Mouse (Mus musculus): ENCODE data around the gene Egln2. TPM values are rescaled to one million over a fixed set of nuclear protein-coding genes. Genes with fewer than 3 reads are reported as not detected.

The Egln2 gene
- polyA plus RNA-seq, 1 experiment = 61.4 TPM

GRCm38 (mm10) chr7:27158171-27158570, 8.4 kb downstream of the Egln2 start:
- Histone ChIP-seq H3K4me3 (no peak overlapping the region), H3K27me3 (ENCODE audit: control insufficient read depth, insufficient read depth, insufficient read length) (no peaks in the 10 kb centered on the region), H3K36me3 (ENCODE audit: control insufficient read depth, insufficient read depth) (no peaks in the 10 kb centered on the region), H3K4me2 (ENCODE audit: low read depth) (no peak overlapping the region), H3ac (ENCODE audit: control insufficient read depth, insufficient read length) (no peak overlapping the region), H3K79me2 (ENCODE audit: control insufficient read depth, insufficient read depth) (no peaks in the 10 kb centered on the region)
- TF ChIP-seq REST (IDR thresholded peaks at IDR 0.05; ENCODE audit: insufficient read depth, insufficient read length) (no peak), MYOG (IDR thresholded peaks at IDR 0.05; ENCODE audit: control insufficient read depth in 1 of 3, insufficient read depth in 1 of 3, insufficient read length in 2 of 3, low read depth in 2 of 3) (no peak), USF1 (IDR thresholded peaks at IDR 0.05; ENCODE audit: low read depth) (no peak), SRF (IDR thresholded peaks at IDR 0.05; ENCODE audit: control insufficient read depth, insufficient read length, low read depth) (no peak), CEBPB (IDR thresholded peaks at IDR 0.05; ENCODE audit: insufficient read depth, poor library complexity, severe bottlenecking) (no peak), E2F4 (IDR thresholded peaks at IDR 0.05; ENCODE audit: insufficient read depth) (no peak), POLR2A (IDR thresholded peaks at IDR 0.05; ENCODE audit: insufficient read length, low read depth) (no peak), MAX (IDR thresholded peaks at IDR 0.05; ENCODE audit: low read depth) (no peak)

- H3ac ChIP-seq (ENCODE audit: control insufficient read depth, insufficient read length) = no peak overlapping the region
- H3K4me2 ChIP-seq (ENCODE audit: low read depth) = no peak overlapping the region
- H3K4me3 ChIP-seq = no peak overlapping the region
- no peaks in the 10 kb centered on the region for H3K27me3 ChIP-seq (ENCODE audit: control insufficient read depth, insufficient read depth, insufficient read length)
- no peaks in the 10 kb centered on the region for H3K36me3 ChIP-seq (ENCODE audit: control insufficient read depth, insufficient read depth)
- H3K79me2 ChIP-seq (ENCODE audit: control insufficient read depth, insufficient read depth) = no peaks in the 10 kb centered on the region
- no peak for TF ChIP-seq E2F4 (IDR thresholded peaks at IDR 0.05; ENCODE audit: insufficient read depth)
- TF ChIP-seq MYOD1 (IDR thresholded peaks at IDR 0.05; ENCODE audit: control insufficient read depth in 1 of 3, insufficient read length in 2 of 3, low read depth in 2 of 3) = no peak
- no peak for TF ChIP-seq USF1 (IDR thresholded peaks at IDR 0.05; ENCODE audit: low read depth)
- no peak for TF ChIP-seq MAX (IDR thresholded peaks at IDR 0.05; ENCODE audit: low read depth)
- no peak for TF ChIP-seq REST (IDR thresholded peaks at IDR 0.05; ENCODE audit: insufficient read depth, insufficient read length)
- TF ChIP-seq CEBPB (IDR thresholded peaks at IDR 0.05; ENCODE audit: insufficient read depth, poor library complexity, severe bottlenecking) = no peak
- TF ChIP-seq TCF3 (IDR thresholded peaks at IDR 0.05; ENCODE audit: insufficient read length, low read depth) = no peak
- TF ChIP-seq TCF12 (IDR thresholded peaks at IDR 0.05; ENCODE audit: insufficient read depth, poor library complexity, severe bottlenecking) = no peak
- no peak for TF ChIP-seq POLR2AphosphoS2 (IDR thresholded peaks at IDR 0.05; ENCODE audit: insufficient read length, low read depth)
- TF ChIP-seq MYOG (IDR thresholded peaks at IDR 0.05; ENCODE audit: control insufficient read depth in 1 of 3, insufficient read depth in 1 of 3, insufficient read length in 2 of 3, low read depth in 2 of 3) = no peak
- no peak for TF ChIP-seq POLR2A (IDR thresholded peaks at IDR 0.05; ENCODE audit: insufficient read length, low read depth)
- no peak for TF ChIP-seq SRF (IDR thresholded peaks at IDR 0.05; ENCODE audit: control insufficient read depth, insufficient read length, low read depth)
Observed at GRCm38 (mm10) chr7:27156005-27156404, 10.6 kb downstream of the Egln2 start.

DNA sequence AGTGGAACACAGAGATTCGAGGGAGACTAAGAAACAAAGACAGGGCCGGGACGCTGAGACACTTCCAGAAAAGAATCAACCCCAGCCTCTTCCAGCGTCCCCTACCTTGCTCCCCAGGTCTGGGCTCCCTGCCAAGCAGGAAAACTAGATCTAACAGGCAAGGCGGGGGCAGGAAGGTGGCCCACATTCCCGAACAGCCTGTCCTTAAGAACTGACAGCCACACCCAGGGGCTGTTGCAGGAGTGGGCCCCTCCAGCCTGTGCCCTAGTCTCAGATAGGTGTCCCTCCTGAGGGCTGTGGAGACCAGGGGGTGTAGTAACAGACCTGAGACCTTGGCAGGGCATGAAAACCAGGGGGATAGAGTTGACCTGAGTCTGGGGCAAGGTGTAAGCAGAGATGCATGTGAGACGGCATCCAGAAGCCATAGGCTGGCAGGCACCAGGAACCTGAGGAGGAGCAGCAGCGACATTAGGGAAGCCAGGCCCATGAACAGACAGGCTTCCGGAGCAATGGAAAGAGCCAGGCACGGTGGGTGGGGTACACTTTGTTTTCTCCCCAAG, 13.3 kb downstream of the Egln2 start, which contains the start of gene Cyp2t4:
Gene Cyp2t4 (plus strand): TSS at position 510 of the 560 bp plus-strand sequence.
- H3ac ChIP-seq (ENCODE audit: control insufficient read depth, insufficient read length) = no peak within 1 kb of the TSS
- no peaks in the 10 kb centered on the region for H3K36me3 ChIP-seq (ENCODE audit: control insufficient read depth, insufficient read depth)
- no peak within 1 kb of the TSS for H3K4me3 ChIP-seq
- TF ChIP-seq MYOG (IDR thresholded peaks at IDR 0.05; ENCODE audit: control insufficient read depth in 1 of 3, insufficient read depth in 1 of 3, insufficient read length in 2 of 3, low read depth in 2 of 3) = no peak
- no peak for TF ChIP-seq POLR2AphosphoS2 (IDR thresholded peaks at IDR 0.05; ENCODE audit: insufficient read length, low read depth)
- TF ChIP-seq MYOD1 (IDR thresholded peaks at IDR 0.05; ENCODE audit: control insufficient read depth in 1 of 3, insufficient read length in 2 of 3, low read depth in 2 of 3) = no peak
- no peak for TF ChIP-seq TCF12 (IDR thresholded peaks at IDR 0.05; ENCODE audit: insufficient read depth, poor library complexity, severe bottlenecking)
- no peak for TF ChIP-seq POLR2A (IDR thresholded peaks at IDR 0.05; ENCODE audit: insufficient read length, low read depth)
- TF ChIP-seq SRF (IDR thresholded peaks at IDR 0.05; ENCODE audit: control insufficient read depth, insufficient read length, low read depth) = no peak
- TF ChIP-seq MAX (IDR thresholded peaks at IDR 0.05; ENCODE audit: low read depth) = no peak
- no peak for TF ChIP-seq E2F4 (IDR thresholded peaks at IDR 0.05; ENCODE audit: insufficient read depth)
- H3K79me2 ChIP-seq (ENCODE audit: control insufficient read depth, insufficient read depth) = no peaks in the 10 kb centered on the region
- no peak within 1 kb of the TSS for H3K4me2 ChIP-seq (ENCODE audit: low read depth)
- H3K27me3 ChIP-seq (ENCODE audit: control insufficient read depth, insufficient read depth, insufficient read length) = no peaks in the 10 kb centered on the region

DNA sequence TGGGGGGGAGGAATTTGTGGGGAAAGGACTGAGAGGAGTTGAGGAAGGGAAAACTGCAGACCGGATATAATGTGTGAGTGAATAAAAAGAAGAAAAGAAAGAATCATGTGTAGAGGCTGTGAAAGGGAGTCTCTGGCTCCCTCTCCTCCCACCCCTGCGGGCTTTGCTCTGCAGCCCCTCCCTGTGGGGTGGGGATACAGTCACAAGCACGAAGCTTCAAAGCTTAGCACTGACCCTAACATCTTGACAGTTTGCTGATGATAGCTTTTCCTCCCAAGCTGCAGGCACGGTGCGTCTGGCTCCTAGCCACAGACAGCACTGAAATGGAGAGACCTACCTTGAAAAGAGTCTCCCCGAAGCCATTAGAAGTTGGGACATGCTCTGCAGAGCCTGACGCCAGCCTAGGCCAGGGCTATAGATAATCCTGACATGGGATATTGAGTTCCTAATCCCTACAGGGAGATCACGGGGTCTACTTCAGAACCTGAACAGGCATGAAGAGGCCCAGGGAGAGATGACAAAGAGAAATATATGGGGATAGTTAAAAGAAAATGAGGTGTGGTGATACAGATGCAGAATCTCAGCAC, 30.1 kb downstream of the Egln2 start:
- Histone ChIP-seq H3ac (ENCODE audit: control insufficient read depth, insufficient read length) (no peak overlapping the region), H3K36me3 (ENCODE audit: control insufficient read depth, insufficient read depth) (no peaks in the 10 kb centered on the region), H3K4me3 (no peak overlapping the region), H3K4me2 (ENCODE audit: low read depth) (no peak overlapping the region), H3K79me2 (ENCODE audit: control insufficient read depth, insufficient read depth) (no peaks in the 10 kb centered on the region), H3K27me3 (ENCODE audit: control insufficient read depth, insufficient read depth, insufficient read length) (peaks cover under 1% of the 10 kb centered on the region)
- TF ChIP-seq E2F4 (IDR thresholded peaks at IDR 0.05; ENCODE audit: insufficient read depth) (no peak), POLR2AphosphoS2 (IDR thresholded peaks at IDR 0.05; ENCODE audit: insufficient read length, low read depth) (no peak), MAX (IDR thresholded peaks at IDR 0.05; ENCODE audit: low read depth) (no peak), CEBPB (IDR thresholded peaks at IDR 0.05; ENCODE audit: insufficient read depth, poor library complexity, severe bottlenecking) (no peak), TCF3 (IDR thresholded peaks at IDR 0.05; ENCODE audit: insufficient read length, low read depth) (no peak), POLR2A (IDR thresholded peaks at IDR 0.05; ENCODE audit: insufficient read length, low read depth) (no peak), SRF (IDR thresholded peaks at IDR 0.05; ENCODE audit: control insufficient read depth, insufficient read length, low read depth) (no peak), TCF12 (IDR thresholded peaks at IDR 0.05; ENCODE audit: insufficient read depth, poor library complexity, severe bottlenecking) (no peak), USF1 (IDR thresholded peaks at IDR 0.05; ENCODE audit: low read depth) (no peak), REST (IDR thresholded peaks at IDR 0.05; ENCODE audit: insufficient read depth, insufficient read length) (no peak), MYOG (IDR thresholded peaks at IDR 0.05; ENCODE audit: control insufficient read depth in 1 of 3, insufficient read depth in 1 of 3, insufficient read length in 2 of 3, low read depth in 2 of 3) (no peak), MYOD1 (IDR thresholded peaks at IDR 0.05; ENCODE audit: control insufficient read depth in 1 of 3, insufficient read length in 2 of 3, low read depth in 2 of 3) (no peak)
